Mouse (Mus musculus): ENCODE results near the gene Rassf4. TPM values are rescaled to one million over a fixed set of nuclear protein-coding genes. Genes with fewer than 3 reads are reported as not detected.

Gene Rassf4
- polyA plus RNA-seq, 1 experiment from 2014 or later, result 6.2 TPM

DNA sequence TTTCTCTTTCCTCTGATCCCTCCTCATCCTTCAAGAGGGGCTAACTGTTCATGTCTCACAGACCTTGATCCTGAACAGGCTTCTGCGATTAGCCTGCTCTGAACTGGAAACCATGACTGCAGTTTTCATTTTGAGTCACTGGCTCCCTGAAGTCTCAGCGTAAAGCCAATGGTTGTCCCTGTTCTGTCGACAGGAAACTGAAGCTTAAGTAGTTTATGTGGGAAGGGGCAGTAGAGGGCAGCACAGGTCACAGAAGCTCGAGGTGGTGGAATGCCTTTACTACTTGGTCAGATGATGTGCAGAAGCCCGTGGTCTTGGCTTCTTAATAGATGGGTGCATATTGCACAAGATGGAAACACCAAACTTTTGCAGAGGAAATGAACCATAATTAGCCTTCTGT lies 38.3 kb upstream of the Rassf4 start:
- Histone ChIP-seq H3K36me3 (ENCODE audit: control insufficient read depth, insufficient read depth) (no peaks in the 10 kb centered on the region), H3K27me3 (ENCODE audit: control insufficient read depth, insufficient read depth, low read length) (no peaks in the 10 kb centered on the region), H3K4me2 (ENCODE audit: low read depth, low read length) (no peak overlapping the region), H3K4me1 (ENCODE audit: control insufficient read depth, insufficient read depth, low read length) (peaks cover 17% of the 10 kb centered on the region), H3K4me3 (ENCODE audit: low read length) (no peak overlapping the region), H3K9me3 (replicated peaks; ENCODE audit: control insufficient read depth, low read length) (no peaks in the 10 kb centered on the region), H3K9ac (ENCODE audit: low read length) (no peak overlapping the region), H3K27ac (ENCODE audit: low read length) (no peak overlapping the region)
- WGBS, result 14% methylated on average over 5 of the region's 5 CpGs
- no peak for ATAC-seq (replicated peaks; ENCODE audit: extremely low read depth, insufficient read depth, low FRiP score)

DNA sequence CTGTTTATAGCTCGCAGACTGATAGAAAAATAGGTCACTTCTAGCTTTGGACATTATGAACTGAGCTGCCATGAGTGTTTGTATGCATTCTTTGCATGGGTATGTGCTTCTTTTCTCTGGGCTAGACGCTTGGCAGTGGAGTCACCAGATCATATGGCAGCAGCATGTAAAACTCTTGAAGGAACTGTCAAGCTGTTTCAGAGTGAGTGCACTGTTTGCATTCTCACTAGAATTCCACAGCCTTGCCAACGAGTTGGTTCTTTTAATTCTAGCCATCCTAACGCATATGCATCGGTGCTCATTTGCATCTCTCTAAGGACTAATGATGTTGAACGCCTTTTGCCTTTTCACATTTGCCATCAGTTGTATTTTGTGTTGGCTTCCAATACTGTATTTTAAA lies 30.6 kb upstream of the Rassf4 start:
- H3K36me3 ChIP-seq (ENCODE audit: control insufficient read depth, insufficient read depth), result no peaks in the 10 kb centered on the region
- no peaks in the 10 kb centered on the region for H3K9me3 ChIP-seq (replicated peaks; ENCODE audit: control insufficient read depth, low read length)
- ATAC-seq (replicated peaks; ENCODE audit: extremely low read depth, insufficient read depth, low FRiP score), result no peak
- H3K9ac ChIP-seq (ENCODE audit: low read length), result no peak overlapping the region
- no peak overlapping the region for H3K27ac ChIP-seq (ENCODE audit: low read length)
- H3K4me2 ChIP-seq (ENCODE audit: low read depth, low read length), result no peak overlapping the region
- no peaks in the 10 kb centered on the region for H3K4me1 ChIP-seq (ENCODE audit: control insufficient read depth, insufficient read depth, low read length)
- no peaks in the 10 kb centered on the region for H3K27me3 ChIP-seq (ENCODE audit: control insufficient read depth, insufficient read depth, low read length)
- H3K4me3 ChIP-seq (ENCODE audit: low read length), result no peak overlapping the region
- 75% methylated on average over 6 of the region's 6 CpGs for WGBS

DNA sequence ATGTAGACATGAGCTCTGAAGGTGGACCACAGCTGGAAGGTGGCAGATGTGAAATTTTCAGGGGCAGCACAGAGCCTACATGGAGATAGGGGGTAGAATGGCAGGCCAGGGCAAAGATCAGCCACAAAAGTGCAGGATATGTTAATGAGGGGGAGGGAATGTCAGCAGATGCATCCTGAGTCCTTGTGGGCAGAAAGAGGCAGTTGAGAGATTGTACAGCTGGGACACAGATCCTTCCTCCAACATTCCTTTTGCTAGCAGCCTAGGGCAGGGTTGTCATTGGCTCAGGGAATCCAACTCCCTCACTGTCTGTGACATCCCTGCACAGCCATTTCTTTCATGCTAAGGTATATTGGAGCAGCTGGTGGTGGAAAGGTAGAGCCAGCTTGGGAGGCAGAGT lies 27.1 kb upstream of the Rassf4 start:
- ATAC-seq (replicated peaks; ENCODE audit: extremely low read depth, insufficient read depth, low FRiP score), result no peak
- Histone ChIP-seq H3K27me3 (ENCODE audit: control insufficient read depth, insufficient read depth, low read length) (no peaks in the 10 kb centered on the region), H3K9me3 (replicated peaks; ENCODE audit: control insufficient read depth, low read length) (no peaks in the 10 kb centered on the region), H3K4me3 (ENCODE audit: low read length) (no peak overlapping the region), H3K4me1 (ENCODE audit: control insufficient read depth, insufficient read depth, low read length) (no peaks in the 10 kb centered on the region), H3K36me3 (ENCODE audit: control insufficient read depth, insufficient read depth) (no peaks in the 10 kb centered on the region), H3K4me2 (ENCODE audit: low read depth, low read length) (no peak overlapping the region), H3K9ac (ENCODE audit: low read length) (no peak overlapping the region), H3K27ac (ENCODE audit: low read length) (no peak overlapping the region)

DNA sequence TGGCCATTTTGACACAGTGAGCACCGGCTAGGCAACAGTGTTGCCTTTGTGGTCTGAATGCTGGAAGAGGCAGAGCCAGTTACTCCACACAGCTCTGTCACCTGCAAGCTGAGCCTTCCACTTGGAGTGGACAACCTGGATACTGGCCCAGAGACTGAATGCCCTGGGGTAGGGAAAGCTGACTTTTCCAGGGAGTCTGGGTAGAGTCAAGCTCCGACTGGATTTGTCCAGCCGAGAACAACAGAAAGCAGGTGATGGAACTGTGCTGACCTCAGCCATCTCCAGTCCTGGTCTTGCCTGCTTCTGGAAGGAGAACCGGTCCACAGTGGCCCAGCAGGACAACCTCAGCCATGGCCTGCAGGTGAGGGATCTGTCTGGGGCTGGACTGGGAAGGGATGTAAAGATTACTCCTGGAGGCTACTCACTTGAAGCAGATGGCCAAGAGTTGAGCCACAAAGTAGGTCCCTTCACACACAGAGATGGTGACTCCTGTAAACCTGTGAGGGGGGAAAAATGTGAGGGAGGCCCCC lies 24.2 kb upstream of the Rassf4 start:
- no peaks in the 10 kb centered on the region for H3K36me3 ChIP-seq (ENCODE audit: control insufficient read depth, insufficient read depth)
- WGBS, result 87% methylated on average over 4 of the region's 4 CpGs

GRCm38 (mm10) chr6:116697413-116697812 lies 23.7 kb upstream of the Rassf4 start:
- no peaks in the 10 kb centered on the region for H3K9me3 ChIP-seq (replicated peaks; ENCODE audit: control insufficient read depth, low read length)
- H3K4me3 ChIP-seq (ENCODE audit: low read length), result no peak overlapping the region
- no peak overlapping the region for H3K9ac ChIP-seq (ENCODE audit: low read length)
- no peak overlapping the region for H3K4me2 ChIP-seq (ENCODE audit: low read depth, low read length)
- no peaks in the 10 kb centered on the region for H3K36me3 ChIP-seq (ENCODE audit: control insufficient read depth, insufficient read depth)
- no peaks in the 10 kb centered on the region for H3K27me3 ChIP-seq (ENCODE audit: control insufficient read depth, insufficient read depth, low read length)
- H3K4me1 ChIP-seq (ENCODE audit: control insufficient read depth, insufficient read depth, low read length), result no peaks in the 10 kb centered on the region
- no peak overlapping the region for H3K27ac ChIP-seq (ENCODE audit: low read length)
- WGBS, result 51% methylated on average over 2 of the region's 2 CpGs
- ATAC-seq (replicated peaks; ENCODE audit: extremely low read depth, insufficient read depth, low FRiP score), result no peak

More for the DNA sequence above, 24.2 kb upstream of the Rassf4 start:
- H3K27ac ChIP-seq (ENCODE audit: low read length), result no peak overlapping the region
- no peak overlapping the region for H3K4me2 ChIP-seq (ENCODE audit: low read depth, low read length)
- no peak for ATAC-seq (replicated peaks; ENCODE audit: extremely low read depth, insufficient read depth, low FRiP score)
- H3K4me1 ChIP-seq (ENCODE audit: control insufficient read depth, insufficient read depth, low read length), result no peaks in the 10 kb centered on the region
- no peak overlapping the region for H3K9ac ChIP-seq (ENCODE audit: low read length)
- no peak overlapping the region for H3K4me3 ChIP-seq (ENCODE audit: low read length)
- no peaks in the 10 kb centered on the region for H3K27me3 ChIP-seq (ENCODE audit: control insufficient read depth, insufficient read depth, low read length)
- no peaks in the 10 kb centered on the region for H3K9me3 ChIP-seq (replicated peaks; ENCODE audit: control insufficient read depth, low read length)

GRCm38 (mm10) chr6:116694346-116694745 lies 20.6 kb upstream of the Rassf4 start:
- no peak overlapping the region for H3K4me2 ChIP-seq (ENCODE audit: low read depth, low read length)
- no peaks in the 10 kb centered on the region for H3K4me1 ChIP-seq (ENCODE audit: control insufficient read depth, insufficient read depth, low read length)
- no peak for ATAC-seq (replicated peaks; ENCODE audit: extremely low read depth, insufficient read depth, low FRiP score)
- no peak overlapping the region for H3K27ac ChIP-seq (ENCODE audit: low read length)
- H3K27me3 ChIP-seq (ENCODE audit: control insufficient read depth, insufficient read depth, low read length), result no peaks in the 10 kb centered on the region
- 64% methylated on average over 3 of the region's 3 CpGs for WGBS
- no peak overlapping the region for H3K9ac ChIP-seq (ENCODE audit: low read length)
- H3K4me3 ChIP-seq (ENCODE audit: low read length), result no peak overlapping the region
- no peaks in the 10 kb centered on the region for H3K9me3 ChIP-seq (replicated peaks; ENCODE audit: control insufficient read depth, low read length)
- no peaks in the 10 kb centered on the region for H3K36me3 ChIP-seq (ENCODE audit: control insufficient read depth, insufficient read depth)

DNA sequence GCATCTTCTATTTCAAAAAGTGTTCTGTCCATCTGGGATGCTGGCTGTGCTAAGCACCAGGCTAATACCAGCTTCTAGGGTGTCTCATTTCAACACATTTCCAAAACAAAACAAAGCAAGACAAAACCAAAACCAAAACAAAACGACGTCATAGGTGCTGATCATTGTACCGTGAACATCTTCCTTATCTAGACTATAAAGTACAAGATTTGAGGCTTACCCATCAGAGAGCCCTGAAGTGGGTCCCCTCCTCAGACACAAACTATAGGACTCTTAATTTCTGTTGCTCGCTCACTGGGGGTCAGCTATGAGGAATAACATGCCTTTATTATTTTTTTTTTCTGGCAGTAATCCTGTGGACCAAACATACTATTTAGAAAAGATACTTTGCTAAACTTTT lies 19.9 kb upstream of the Rassf4 start:
- Histone ChIP-seq H3K27ac (ENCODE audit: low read length) (no peak overlapping the region), H3K4me2 (ENCODE audit: low read depth, low read length) (no peak overlapping the region), H3K4me3 (ENCODE audit: low read length) (no peak overlapping the region), H3K4me1 (ENCODE audit: control insufficient read depth, insufficient read depth, low read length) (no peaks in the 10 kb centered on the region), H3K36me3 (ENCODE audit: control insufficient read depth, insufficient read depth) (no peaks in the 10 kb centered on the region), H3K27me3 (ENCODE audit: control insufficient read depth, insufficient read depth, low read length) (no peaks in the 10 kb centered on the region), H3K9me3 (replicated peaks; ENCODE audit: control insufficient read depth, low read length) (no peaks in the 10 kb centered on the region), H3K9ac (ENCODE audit: low read length) (no peak overlapping the region)
- no peak for ATAC-seq (replicated peaks; ENCODE audit: extremely low read depth, insufficient read depth, low FRiP score)
- WGBS, result 73% methylated on average over 4 of the region's 4 CpGs

GRCm38 (mm10) chr6:116682317-116682716 lies 8.6 kb upstream of the Rassf4 start:
- ATAC-seq (replicated peaks; ENCODE audit: extremely low read depth, insufficient read depth, low FRiP score), result no peak
- 39% methylated on average over 6 of the region's 6 CpGs for WGBS

GRCm38 (mm10) chr6:116679563-116680288 lies 6.0 kb upstream of the Rassf4 start:
- 45% methylated on average over 5 of the region's 5 CpGs for whole genome bisulfite sequencing
- Histone ChIP-seq H3K9ac (ENCODE audit: low read length) (no peak overlapping the region), H3K4me1 (ENCODE audit: control insufficient read depth, insufficient read depth, low read length) (peaks cover 15% of the 10 kb centered on the region), H3K27me3 (ENCODE audit: control insufficient read depth, insufficient read depth, low read length) (no peaks in the 10 kb centered on the region), H3K27ac (ENCODE audit: low read length) (no peak overlapping the region), H3K36me3 (ENCODE audit: control insufficient read depth, insufficient read depth) (no peaks in the 10 kb centered on the region), H3K4me3 (ENCODE audit: low read length) (no peak overlapping the region), H3K4me2 (ENCODE audit: low read depth, low read length) (no peak overlapping the region), H3K9me3 (replicated peaks; ENCODE audit: control insufficient read depth, low read length) (no peaks in the 10 kb centered on the region)
- ATAC-seq (replicated peaks; ENCODE audit: extremely low read depth, insufficient read depth, low FRiP score), result no peak

More at GRCm38 (mm10) chr6:116682317-116682716, 8.6 kb upstream of the Rassf4 start:
- Histone ChIP-seq H3K4me1 (ENCODE audit: control insufficient read depth, insufficient read depth, low read length) (peaks cover 10% of the 10 kb centered on the region), H3K36me3 (ENCODE audit: control insufficient read depth, insufficient read depth) (no peaks in the 10 kb centered on the region), H3K9me3 (replicated peaks; ENCODE audit: control insufficient read depth, low read length) (no peaks in the 10 kb centered on the region), H3K9ac (ENCODE audit: low read length) (no peak overlapping the region), H3K27me3 (ENCODE audit: control insufficient read depth, insufficient read depth, low read length) (no peaks in the 10 kb centered on the region), H3K4me3 (ENCODE audit: low read length) (no peak overlapping the region), H3K4me2 (ENCODE audit: low read depth, low read length) (no peak overlapping the region), H3K27ac (ENCODE audit: low read length) (no peak overlapping the region)
